Mouse (Mus musculus): Measurements from ENCODE around the gene Gulp1.

Gulp1 gene

GRCm38 (mm10) chr1:44720785-44721410 lies 169.6 kb downstream of the Gulp1 start:
- no peak for DNase-seq (ENCODE audit: low read depth, low spot score)

GRCm38 (mm10) chr1:44741256-44741655 lies 189.9 kb downstream of the Gulp1 start:
- peak; percentile 36 for DNase-seq (ENCODE audit: low read depth, low spot score)

GRCm38 (mm10) chr1:44745711-44746110 lies 194.4 kb downstream of the Gulp1 start:
- DNase-seq (ENCODE audit: low read depth, low spot score), result peak; percentile 14

- DNase-seq (ENCODE audit: low read depth, low spot score), result no peak
Observed at GRCm38 (mm10) chr1:44750731-44751730, 199.7 kb downstream of the Gulp1 start.

GRCm38 (mm10) chr1:44778251-44778650 lies 226.9 kb downstream of the Gulp1 start:
- no peak for DNase-seq (ENCODE audit: low read depth, low spot score)

- no peak for DNase-seq (ENCODE audit: low read depth, low spot score)
Observed at GRCm38 (mm10) chr1:44803594-44804372, 252.5 kb downstream of the Gulp1 start.

- no peak for DNase-seq (ENCODE audit: low read depth, low spot score)
Observed at GRCm38 (mm10) chr1:44806368-44806767, 255.1 kb downstream of the Gulp1 start.

GRCm38 (mm10) chr1:44810336-44810735 lies 259.0 kb downstream of the Gulp1 start:
- no peak for DNase-seq (ENCODE audit: low read depth, low spot score)

- no peak for DNase-seq (ENCODE audit: low read depth, low spot score)
Observed at GRCm38 (mm10) chr1:44833934-44834333, 282.6 kb downstream of the Gulp1 start.
